Mouse (Mus musculus): ENCODE measurements around the gene Gm21976. TPM values are rescaled to one million over a fixed set of nuclear protein-coding genes. Genes with fewer than 3 reads are reported as not detected.

Gm21976 gene
- not detected in 2 replicates for total RNA-seq (2014; fragmentation: Nextera tagmentation)
- total RNA-seq (2017), result not detected in 2 replicates

DNA sequence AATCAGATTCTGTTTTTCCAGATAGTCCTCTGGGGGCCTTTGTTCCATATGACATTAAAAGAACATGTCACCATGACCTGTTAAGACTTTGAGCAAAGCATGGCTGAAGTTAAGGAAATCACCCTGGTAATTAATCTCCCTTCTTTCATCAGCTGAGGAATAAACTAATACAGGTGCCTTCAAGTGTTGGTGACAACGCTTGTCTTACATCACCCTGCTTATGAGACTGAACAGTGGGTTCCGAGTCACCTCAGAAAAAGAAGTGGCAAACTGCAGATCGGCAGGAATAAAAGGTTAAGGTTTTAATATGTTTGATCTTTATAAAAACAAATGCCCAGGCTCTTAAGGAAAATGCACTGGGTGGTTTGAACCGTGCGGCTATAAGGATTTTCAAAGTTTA, at the start of gene Gm21976:
Gm21976 (plus strand) TSS at position 202 of the 400 bp plus-strand sequence.
- no peak for ATAC-seq (replicated peaks; ENCODE audit: low FRiP score, low TSS enrichment, poor library complexity, severe bottlenecking)

DNA sequence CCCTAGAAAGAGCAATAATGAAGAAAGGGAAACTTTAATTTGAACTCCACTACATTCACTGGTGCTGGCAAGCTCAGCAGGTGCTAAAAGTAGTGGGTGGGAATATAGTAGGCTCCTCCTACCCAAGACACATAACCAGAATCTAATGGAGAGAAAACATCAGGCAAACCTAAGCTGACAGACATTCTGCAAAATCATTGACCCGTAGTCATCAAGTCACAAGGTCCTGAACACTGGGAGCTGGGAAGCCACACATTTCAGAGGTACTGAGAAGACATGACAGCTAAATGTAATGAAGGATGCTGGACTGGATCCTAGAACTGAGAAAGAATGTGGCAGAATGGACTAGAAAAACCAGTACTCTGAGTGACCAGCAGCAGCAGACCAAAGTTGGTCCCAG, 49.2 kb upstream of the Gm21976 start:
- ATAC-seq (replicated peaks; ENCODE audit: low FRiP score, low TSS enrichment, poor library complexity, severe bottlenecking), result no peak

DNA sequence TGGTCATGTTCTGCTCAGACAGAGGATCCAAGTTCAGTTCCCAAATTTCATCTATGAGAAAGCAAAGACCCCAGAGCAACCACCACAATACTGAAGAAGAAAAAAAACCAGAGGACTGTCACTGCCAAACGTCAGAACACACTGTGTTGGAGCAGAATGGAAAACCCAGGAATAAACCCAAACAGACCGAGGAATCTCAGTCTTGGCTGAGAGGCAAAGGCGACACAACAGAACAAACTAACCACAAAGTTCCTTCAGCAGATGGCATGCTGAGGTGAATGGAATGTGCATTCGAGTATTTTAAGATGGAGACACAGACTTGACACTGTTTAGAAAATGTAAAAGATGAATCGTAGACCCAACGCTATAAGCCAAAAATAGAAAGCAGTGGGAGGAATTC, 44.2 kb upstream of the Gm21976 start:
- ATAC-seq (replicated peaks; ENCODE audit: low FRiP score, low TSS enrichment, poor library complexity, severe bottlenecking), result no peak

DNA sequence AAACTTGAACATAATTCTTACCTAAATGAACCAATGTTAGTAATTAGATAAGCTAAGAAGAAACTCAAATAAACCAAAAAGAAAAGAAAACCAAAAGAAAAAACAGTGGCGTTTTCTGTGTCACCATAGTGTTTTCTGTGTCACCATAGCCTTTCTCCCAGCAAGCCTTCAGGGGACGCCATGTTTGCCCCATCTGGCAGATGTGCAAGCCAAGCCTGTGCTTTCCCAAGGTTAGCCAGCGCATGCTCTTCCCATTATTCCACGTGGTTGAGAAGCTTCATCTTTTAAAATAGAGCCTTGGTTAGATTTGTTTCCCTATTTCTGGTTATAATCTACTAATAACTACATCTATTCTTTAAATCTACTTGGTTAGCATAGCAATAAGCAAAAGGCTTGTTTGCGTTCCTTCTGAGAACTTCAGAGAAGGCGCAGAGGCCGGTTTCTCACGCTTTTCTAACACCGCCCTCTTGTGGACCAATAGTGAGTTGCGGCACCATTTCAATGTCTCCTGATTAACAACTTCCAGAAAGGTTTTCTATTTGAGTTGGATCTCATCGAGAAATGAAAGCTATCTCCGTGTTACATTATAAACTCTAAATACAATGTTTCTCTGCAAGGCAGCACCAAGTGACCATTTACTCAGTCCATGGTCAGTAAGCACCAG, 39.6 kb upstream of the Gm21976 start:
- ATAC-seq (replicated peaks; ENCODE audit: low FRiP score, low TSS enrichment, poor library complexity, severe bottlenecking), result peak; percentile 69

DNA sequence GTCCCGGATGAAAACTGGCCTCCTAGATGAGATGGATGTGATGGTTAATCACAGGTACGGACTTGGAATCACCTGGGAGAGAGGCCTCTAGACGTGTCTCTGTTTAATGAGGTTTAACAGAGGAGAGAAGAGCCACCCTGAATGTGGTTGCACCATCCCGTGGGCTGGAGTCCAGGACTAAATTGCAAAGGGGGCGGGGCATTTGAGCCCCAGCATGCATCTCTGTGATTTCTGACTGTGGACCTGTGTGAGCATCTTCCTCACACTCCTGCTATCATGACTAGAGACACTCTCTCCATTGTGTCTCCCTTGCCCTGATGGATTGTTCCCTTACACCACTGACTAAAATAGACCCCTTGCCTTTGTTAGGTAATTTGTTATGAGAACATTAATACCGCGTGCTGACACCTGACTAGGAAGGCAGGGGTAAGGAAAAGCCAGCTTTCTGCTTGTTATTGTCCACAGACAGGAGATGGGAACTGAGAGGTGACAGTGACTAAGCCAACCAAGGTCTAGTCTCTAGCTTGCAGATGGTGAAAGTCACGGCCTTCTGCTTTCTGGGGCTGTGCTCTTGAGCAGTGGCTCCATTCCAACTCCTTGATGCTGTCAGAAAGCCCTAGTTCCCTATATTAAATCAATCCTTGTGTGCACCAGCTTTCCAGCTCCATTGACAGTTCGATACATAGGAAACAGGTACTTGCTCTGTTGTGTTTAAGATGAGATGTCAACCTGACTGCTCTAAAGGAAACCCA, 38.0 kb upstream of the Gm21976 start:
- ATAC-seq (replicated peaks; ENCODE audit: low FRiP score, low TSS enrichment, poor library complexity, severe bottlenecking), result no peak

DNA sequence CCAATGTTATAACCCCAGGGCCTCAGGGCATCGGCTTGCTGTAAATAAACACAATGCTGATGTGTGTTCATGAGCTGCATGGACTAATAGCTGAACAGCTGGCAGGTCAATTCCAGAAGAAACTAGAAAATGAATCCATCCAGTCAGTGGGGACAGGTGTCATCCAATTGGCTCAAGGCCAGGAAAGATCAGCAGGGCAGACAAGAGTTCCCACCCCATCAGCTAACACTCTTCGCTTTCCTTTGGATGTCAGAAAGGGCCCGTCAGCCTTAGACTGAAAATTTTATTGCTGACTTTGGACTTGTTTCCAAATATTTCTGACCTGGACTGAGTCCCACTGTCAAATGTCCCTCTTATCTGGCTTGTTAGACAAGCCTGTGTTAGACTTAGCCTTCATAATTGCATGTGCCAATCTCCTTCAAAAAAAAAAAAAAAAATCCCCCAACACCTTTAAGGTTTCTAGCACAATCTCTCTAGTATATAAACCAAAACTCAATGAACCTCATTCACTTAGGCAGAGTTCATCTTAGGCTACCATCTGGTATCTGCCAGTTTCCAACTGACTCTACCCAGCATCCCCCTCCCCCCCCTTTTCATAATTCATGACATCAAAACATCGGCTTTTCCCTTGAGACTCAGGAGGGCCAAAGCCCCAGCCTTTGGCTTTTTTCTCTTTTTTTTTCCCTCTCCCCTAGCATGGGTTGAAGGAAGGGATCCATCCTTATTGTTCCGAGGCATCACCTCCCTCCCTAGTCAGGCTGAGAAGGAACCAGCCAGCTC, 34.9 kb upstream of the Gm21976 start:
- no peak for ATAC-seq (replicated peaks; ENCODE audit: low FRiP score, low TSS enrichment, poor library complexity, severe bottlenecking)

DNA sequence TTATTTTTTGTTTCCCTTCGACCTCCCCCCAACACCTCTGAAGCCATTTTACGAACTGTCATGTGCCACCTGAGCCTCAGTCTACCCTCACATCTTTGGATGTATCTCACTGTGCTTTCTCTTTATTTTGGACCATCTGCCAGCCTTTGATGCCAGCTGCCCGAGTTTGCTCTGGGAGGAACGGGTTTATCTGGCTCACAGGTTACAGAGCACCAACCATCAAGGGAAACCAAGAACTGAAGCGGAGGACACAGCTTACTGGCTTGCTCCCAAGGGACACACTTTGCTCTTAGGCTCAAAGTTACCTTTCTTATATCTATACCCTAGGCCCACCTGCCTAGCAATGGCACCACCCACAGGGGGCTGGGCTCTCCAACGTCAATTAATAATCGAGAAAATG, 34.3 kb upstream of the Gm21976 start:
- ATAC-seq (replicated peaks; ENCODE audit: low FRiP score, low TSS enrichment, poor library complexity, severe bottlenecking), result no peak

DNA sequence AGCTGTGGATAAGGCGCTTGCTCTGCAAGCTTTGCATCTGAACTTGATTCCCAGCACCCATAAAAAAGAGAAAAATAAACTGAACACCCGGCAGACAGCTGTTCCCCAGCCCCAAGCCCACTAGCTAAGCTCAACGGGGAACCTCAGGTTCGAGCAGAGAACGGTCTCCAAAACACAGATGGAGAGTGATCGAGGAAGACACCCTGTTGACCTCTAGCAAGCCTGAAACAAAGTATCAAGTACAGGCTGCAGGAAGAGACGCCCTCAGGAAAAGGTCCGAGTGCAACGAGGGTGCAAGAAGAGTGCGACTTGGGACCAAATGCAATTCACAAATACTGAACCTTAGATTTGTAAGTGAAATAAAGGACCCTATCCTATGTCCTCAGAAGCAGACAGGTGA, 30.1 kb upstream of the Gm21976 start:
- no peak for ATAC-seq (replicated peaks; ENCODE audit: low FRiP score, low TSS enrichment, poor library complexity, severe bottlenecking)

DNA sequence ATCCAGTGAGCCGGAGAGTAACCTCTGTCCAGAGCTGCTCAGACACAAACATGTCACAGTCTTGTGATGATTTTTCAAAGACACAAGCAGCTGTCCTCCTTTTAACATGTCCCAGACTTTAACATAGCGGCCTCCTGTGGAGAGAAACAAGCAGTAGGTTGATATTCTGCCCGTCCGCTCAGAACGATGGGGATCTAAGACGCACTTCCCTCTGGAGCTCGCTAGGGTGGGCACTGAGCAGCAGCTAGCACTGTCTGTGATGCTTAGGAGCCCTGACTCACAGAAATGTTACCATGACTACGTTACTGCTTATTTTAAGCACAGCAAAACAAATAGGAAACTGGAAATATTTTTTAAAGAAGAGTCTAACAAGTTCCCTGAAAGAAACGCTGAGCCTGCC, 24.8 kb upstream of the Gm21976 start:
- ATAC-seq (replicated peaks; ENCODE audit: low FRiP score, low TSS enrichment, poor library complexity, severe bottlenecking), result no peak

DNA sequence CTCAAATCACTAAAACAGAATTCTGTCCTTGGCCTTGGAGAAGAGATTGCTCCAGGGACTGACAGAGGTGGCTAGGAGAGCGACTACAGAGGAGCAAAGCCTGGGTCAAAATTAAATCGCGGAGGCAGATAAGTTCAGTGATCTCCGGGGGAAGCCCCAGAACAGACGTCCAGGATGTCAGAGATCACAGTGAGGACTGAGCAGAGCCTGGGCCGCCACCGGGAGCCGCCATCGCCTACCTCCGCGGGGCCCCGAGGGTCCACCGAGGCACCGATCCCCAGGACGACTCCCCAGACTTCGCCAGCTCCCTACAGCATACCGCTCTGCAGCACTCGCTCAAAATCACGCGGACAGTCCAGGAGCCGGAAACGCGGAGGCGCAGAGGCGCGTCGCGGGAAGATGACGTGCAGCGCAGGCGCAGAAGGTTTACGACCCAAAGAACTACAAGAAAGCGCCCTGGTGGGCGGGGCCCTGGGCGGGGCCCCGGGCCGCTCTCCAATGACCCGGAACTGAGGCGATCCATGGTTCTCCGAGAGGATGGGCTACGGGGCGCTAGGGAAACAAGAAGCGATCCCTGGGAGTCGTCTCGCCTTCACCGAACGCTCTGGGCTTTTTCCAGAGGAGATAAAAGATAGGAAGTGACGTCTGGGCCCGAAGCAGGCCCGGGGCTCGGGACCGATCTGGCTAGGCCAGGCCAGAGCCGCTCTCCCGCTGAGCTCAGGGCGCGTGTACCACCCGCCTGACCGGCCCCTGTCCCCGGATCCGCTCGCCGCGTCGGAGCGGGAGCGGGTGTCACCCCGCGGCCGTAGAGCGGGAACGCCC, 16.8 kb upstream of the Gm21976 start, which contains the start of the genes Utp15 and Ankra2:
Utp15 (minus strand) TSS at position 406 of the 822 bp plus-strand sequence.
Ankra2 (plus strand) TSS at position 439 of the 822 bp plus-strand sequence.
- ATAC-seq (replicated peaks; ENCODE audit: low FRiP score, low TSS enrichment, poor library complexity, severe bottlenecking), result peak; percentile 94

DNA sequence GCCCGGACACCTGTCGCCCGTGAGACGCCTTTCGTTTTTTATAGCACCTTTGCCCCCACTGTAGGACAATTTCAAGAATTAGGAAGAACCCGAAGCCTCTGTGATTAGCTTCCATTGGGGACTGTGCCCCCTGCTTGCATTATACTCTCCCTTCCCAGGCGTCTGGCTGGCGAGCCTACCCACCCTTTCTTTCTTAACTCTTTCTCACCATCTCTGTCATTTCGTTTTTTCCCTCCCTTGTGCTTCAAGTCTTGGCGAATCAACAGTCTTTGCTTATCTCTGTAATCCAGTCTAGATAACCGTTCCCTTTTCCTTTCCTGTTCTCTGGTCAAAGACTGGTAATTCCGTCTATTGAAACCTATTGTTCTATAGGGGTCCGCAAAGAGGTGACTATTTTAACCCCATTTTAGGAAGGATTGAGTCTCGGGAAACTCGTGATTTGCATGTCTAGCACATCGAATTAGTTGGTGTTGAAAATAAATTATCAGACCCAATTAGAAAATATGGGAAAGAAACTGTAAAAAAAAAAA, 16.2 kb upstream of the Gm21976 start:
- peak; percentile 16 for ATAC-seq (replicated peaks; ENCODE audit: low FRiP score, low TSS enrichment, poor library complexity, severe bottlenecking)

DNA sequence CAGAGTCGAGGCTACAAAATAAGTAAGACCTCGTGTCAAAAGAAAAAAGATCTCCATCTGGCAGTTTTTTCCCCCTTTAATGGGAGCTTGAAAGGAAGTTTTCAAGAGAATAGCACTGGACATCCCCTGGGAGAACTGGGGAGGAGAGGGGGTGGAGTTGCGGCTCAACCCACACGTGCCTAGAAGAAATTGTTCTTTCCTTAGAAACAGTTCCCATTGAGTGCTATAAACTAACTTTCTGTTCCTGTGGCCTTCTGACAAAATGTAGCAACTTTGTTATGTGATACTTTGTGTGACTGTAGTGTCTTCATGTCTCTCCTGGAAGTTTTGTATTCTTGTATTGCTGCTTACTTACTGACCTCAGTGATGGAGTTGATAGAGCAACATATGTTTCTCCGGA, 15.6 kb upstream of the Gm21976 start:
- no peak for ATAC-seq (replicated peaks; ENCODE audit: low FRiP score, low TSS enrichment, poor library complexity, severe bottlenecking)

DNA sequence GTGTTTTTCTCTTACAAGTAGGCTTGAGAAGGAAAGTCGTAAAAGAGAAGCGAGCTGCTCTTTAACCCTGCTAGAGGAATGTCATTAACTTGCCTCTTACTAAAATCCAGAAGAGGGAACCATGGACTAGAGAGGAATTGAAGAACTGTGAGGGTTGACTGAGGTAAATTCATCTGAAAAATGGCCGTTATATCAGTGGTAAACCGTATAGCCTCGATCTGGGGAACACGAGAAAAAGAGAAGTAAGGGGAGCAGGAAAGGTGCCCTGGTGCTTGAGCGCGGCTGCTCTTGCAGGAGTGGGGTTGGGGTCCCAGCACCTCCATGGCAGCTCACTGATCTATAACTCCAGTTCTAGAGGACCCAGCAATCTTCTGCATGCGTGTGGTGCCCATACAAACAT, 5.7 kb upstream of the Gm21976 start:
- ATAC-seq (replicated peaks; ENCODE audit: low FRiP score, low TSS enrichment, poor library complexity, severe bottlenecking), result no peak

DNA sequence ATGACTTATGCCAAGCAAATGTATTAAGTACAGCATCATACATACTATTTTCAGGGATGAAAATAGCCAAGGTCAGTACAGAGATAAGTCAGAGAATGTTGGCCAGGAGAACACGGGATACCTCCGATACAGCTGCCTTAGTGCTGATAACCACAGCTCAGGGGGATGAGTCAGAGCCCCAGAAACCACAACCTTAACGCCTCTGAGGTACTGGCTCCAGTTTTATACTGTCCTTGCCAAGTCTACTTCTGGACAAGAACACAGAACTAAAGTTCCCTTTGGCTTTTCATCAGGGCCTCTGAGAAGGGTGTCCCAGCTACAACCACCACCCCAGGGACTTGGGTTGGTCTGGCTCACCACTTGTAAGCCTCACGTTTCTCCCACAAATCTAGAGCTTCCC, 4.0 kb upstream of the Gm21976 start:
- ATAC-seq (replicated peaks; ENCODE audit: low FRiP score, low TSS enrichment, poor library complexity, severe bottlenecking), result peak; percentile 98

DNA sequence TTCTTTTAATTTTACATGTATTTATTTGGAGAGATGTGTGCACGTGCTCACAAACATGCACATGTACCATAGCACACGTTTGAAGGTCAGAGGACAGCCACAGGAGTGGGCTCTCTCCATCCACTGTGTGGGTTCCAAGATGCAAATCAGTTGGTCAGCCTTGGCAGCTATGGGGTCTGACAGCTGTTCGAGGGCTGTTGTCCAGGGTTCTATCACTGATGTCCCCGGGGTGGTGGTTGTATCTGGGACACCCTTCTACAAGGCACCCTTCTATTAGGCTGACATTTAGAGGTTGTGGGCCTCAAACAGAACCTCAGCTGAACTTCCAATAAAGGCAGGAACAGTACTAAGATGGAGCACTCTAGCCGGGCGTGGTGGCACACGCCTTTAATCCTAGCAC, 3.4 kb upstream of the Gm21976 start:
- ATAC-seq (replicated peaks; ENCODE audit: low FRiP score, low TSS enrichment, poor library complexity, severe bottlenecking), result no peak

DNA sequence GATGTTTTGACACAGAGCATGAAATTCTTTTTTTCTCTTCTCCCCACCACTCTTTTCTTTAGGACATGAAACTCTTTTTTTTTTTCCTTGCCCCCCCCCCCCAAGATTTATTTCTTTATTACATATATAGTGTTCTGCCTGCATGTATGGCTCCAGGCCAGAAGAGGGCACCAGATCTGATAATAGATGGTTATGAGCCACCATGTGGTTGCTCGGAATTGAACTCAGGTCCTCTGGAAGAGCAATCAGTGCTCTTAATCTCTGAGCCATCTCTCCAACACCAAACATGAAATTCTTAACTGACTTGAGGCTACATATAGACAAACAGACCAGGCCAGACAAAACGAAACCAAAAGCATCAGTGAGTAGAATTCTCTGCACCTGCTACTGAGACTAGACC, 2.2 kb upstream of the Gm21976 start:
- ATAC-seq (replicated peaks; ENCODE audit: low FRiP score, low TSS enrichment, poor library complexity, severe bottlenecking), result no peak

DNA sequence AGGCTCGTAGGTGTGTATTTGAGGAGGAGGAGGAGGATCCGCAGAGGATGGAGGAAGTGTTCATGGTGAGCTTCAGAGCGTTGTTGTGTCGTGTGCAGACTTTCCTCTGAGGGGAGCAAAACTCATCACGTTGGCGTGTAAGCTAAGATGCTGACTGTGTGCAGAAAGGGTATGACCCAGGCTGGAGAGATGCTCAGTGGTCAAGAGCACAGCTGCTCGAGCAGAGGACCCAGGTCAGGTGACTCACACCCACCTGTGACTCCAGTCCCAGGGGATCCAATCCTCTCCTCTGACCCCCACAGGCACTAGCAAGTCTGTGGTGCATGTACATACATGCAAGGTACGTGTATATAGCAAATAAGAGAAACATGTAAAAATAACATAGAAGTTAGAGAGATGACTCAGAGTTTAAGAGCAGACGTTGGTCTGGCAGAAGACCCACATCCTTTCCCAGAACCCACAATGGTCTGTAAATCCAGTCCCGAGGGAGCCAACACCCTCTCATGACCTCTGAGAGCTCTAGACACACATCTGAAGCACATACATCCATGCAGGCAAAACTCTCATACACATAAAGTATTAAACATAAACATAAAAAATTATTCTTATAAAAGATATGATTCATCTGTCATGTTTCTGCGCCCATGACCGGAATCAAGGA, 1.4 kb downstream of the Gm21976 start:
- no peak for ATAC-seq (replicated peaks; ENCODE audit: low FRiP score, low TSS enrichment, poor library complexity, severe bottlenecking)

DNA sequence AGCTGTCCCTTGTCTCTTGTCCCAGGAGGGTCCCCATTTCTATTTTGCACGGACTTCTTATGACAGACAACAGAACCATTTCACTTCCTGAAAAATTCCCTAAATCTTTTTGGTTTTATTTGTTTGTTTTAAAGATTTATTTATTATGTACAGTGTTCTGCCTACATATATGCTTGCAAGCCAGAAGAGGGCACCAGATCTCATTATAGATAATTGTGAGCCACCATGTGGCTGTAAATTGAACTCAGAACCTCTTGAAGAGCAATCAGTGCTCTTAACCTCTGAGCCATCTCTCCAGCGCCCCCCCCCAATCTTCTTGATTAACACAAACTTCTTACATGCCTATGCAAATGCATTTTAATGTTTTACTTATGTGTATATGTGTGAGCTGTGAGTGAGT, 11.0 kb downstream of the Gm21976 start:
- no peak for ATAC-seq (replicated peaks; ENCODE audit: low FRiP score, low TSS enrichment, poor library complexity, severe bottlenecking)

DNA sequence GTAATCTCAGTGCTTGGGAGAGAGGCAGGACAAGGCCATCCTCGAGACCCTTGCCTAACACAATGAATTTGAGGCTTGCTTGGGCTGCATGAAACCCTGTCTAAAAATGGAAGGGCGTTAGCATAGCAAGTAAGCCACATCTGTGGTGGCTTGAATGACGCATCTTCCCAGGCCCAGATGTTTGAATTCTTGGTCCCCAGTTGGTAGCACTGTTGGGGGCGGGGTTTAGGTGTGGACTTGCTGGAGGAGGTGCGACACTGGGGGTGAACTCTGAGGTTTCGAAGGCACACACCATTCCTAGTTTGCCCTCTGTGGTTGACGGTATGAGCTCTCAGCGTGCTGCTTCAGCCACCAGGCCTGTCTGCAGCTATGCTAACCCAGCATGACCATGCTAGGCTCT, 12.0 kb downstream of the Gm21976 start:
- 0 out of 2 replicates have a peak, but pooled peaks have one; percentile 18 for ATAC-seq (replicated peaks; ENCODE audit: low FRiP score, low TSS enrichment, poor library complexity, severe bottlenecking)

All from megakaryocyte-erythroid progenitor cell, adult 5-6 weeks (primary cell).